Mouse (Mus musculus): ENCODE measurements at regions not wholly inside any gene's neighbourhood (a gene's known extent, or its start where the extent isn't known, plus 50 kb on each side); places are given as distances from the start of the nearest gene placed in this dataset.

DNA sequence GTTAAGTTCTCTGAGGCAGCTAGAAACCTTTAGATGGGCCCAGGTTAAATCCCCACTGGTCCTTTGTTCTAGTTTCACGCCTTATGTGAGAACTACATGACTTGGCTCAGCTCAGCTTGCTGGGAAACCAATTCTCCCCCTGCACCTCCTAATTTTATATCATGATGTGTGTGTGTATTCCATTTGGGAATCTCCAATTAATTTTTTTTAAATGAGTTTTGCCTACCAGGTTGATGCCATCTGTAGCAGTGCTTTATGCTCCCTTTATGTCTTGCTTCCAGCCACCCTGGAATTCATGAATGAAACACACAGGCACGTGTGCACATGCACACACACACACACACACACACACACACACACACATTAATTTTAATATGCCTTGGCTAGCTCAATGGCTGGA is 180.0 kb upstream of the Gli3 start:
- no peak for DNase-seq
- intact Hi-C loops (cut with DNase I), result no loop called here

DNA sequence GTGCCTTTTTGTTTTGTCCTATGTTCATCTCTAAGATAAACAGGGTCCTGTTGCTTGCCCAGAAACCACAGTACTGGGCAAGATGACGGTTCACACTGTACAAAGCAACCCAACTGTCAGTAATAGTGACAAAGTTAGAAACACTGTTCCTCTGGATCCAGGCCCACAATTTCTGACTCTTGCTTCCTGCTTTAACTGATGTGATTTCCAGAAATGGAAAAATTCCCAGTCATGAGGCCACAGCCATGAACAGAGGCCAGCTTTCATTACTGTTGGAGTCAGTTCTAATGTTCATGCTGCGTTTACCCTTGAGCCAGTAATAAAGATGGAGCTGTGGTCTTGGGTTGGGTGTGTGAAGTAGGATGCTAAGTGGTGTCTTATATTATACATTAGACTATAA is 164.6 kb upstream of the Gli3 start:
- DNase-seq, result peak; percentile 1
- intact Hi-C loops (cut with DNase I), result no loop called here

DNA sequence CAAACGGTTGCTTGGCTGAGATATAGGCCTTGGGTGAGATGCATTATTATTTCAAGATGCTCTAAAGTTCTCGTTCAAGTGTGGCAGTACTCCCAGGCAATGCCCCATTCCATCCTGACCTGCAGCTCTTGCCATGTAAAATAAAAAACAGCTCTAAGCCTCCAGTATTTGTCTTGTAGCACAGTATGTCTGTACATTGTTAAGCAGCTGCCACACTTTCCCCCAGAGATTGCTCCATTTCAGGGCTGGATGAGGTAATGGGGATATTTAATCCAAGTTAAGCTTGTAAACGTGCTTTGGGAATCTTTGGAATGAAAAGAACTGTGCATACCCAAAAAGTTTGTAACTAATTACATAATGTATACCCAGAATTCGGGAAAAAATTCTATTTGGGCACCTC is 137.6 kb upstream of the Gli3 start:
- no peak for DNase-seq
- intact Hi-C loops (cut with DNase I), result no loop called here

DNA sequence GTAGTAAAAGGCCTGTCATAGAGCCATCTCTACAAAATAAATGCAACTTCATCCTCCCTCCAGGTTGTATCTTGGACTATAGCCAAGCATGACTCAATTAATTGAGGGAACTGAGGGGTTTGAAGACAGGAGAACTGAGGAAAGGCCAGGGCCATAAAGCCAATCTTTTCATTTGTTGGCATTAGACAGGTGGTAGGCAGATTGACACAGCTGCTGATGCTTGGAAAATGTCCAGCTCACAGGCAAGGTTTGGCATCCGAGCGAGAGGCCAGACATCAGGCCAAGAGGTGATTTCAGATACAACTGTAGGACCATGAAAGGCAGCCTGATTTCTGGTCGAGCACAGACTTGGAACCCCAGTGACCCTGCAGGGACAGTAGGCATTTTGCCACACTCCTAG is 136.9 kb upstream of the Gli3 start:
- peak; percentile 42 for DNase-seq
- intact Hi-C loops (cut with DNase I), result no loop called here

DNA sequence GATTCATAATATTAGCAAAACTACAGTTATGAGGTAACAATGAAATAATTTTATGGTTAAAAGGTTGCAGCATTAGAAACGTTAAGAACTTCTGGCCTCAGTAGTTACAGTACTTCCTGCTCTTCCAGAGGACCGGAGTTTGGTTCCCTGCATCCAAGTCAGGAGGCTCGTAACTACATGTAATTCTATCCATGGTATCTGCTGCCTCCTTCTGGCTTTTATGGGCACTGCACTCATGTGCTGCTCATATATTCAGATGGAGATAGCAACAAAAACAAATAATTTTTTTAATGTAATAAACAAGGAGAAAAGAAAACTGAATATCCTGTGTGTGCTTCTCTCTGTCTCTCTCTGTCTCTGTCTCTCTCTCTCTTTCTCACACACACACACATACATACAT is 133.5 kb upstream of the Gli3 start:
- intact Hi-C loops (cut with DNase I), result no loop called here
- DNase-seq, result no peak

DNA sequence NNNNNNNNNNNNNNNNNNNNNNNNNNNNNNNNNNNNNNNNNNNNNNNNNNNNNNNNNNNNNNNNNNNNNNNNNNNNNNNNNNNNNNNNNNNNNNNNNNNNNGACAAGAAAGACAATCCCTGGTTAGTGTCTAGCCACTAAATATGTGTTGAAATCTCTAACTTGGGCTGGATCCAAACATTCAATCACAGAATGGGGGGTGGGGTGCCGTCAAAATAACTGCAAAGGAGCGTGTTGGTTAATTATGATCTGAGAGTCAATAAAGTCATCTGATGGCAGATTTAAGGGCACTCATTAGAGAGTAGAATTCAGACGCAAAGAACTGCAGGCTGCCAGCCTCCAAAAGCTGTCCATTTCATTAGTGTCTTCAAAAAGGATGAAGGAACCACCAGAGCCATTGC is 119.6 kb upstream of the Gli3 start:
- intact Hi-C loops (cut with DNase I), result no loop called here
- DNase-seq, result no peak

DNA sequence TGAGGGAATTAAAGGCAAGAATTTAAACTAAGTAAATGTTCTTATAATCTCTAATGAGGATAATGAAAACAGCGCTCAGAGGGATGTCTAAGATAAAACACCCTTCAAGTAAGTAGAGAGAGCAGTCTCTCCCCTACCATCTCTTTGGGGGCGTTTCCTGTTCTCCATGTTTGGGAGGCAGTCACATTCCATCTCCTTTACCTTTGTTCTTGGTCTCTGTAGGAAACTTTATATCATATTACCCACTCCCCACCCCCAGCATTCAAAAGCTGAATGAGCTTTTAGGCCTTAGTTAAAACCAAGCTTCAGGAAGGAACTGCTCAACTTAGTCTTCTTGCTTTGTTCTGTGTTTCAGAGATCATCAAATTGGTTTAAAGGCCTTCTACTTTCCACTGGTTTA is 116.2 kb upstream of the Gli3 start:
- DNase-seq, result no peak
- intact Hi-C loops (cut with DNase I), result no loop called here

DNA sequence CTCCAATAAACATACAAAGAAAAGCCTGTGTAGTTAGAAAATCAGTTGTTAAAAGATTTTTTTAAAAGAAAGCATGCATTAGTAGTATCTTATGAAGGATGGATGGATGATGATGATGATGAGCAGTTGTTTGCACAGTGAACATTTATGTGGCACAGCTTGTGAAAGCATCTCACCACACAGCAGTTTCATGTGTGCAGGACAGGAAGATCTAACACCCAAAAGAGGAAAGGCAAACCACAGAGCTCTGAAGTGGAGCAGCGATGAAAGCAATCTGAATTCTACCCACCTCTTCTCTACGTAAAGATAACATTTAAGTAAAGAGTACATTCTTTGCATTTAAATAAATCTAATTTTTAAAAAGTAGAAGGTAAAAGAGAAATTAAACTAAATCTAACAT is 96.6 kb upstream of the Gli3 start:
- intact Hi-C loops (cut with DNase I), result no loop called here
- no peak for DNase-seq

DNA sequence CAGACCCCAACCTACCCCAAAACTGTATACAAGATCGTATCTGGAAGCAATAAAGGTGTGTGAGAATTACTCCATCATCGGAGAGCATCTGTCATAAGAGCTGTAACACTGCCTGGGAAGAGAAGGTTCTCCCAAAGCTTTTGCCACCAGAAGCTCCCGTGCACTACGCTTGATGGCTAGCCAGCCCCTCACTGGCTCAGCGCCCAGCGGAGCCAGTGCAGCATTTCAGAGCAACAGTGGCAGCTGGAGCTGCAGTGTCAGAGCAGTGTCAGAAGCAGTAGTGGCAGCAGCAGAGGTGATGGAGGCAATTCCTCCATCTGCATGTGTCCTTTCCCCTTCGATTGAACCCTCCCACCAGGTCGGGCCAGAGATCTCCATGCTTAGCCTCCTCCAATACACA is 83.0 kb upstream of the Gli3 start:
- DNase-seq, result peak; percentile 62
- intact Hi-C loops (cut with DNase I), result no loop called here

DNA sequence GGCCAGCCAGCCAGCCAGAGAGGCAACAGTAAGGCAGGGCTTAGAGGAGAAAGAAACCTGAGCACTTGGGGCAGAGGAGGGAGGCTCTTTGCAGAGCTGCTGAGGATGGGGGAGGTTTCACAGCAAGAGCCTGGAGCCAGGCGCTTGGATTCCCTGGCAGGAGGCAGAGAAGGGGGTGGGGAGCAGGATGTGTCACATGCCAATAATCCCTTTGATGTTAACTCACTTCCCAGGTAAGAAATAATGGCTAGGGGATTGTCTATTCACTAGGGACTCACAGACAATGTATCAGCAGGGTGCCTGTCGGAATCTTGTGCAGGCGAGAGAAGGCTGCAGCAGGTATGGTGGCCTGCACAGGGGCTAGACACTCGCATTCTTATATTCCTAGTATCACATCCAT is 67.8 kb upstream of the Gli3 start:
- intact Hi-C loops (cut with DNase I), result no loop called here
- no peak for DNase-seq

DNA sequence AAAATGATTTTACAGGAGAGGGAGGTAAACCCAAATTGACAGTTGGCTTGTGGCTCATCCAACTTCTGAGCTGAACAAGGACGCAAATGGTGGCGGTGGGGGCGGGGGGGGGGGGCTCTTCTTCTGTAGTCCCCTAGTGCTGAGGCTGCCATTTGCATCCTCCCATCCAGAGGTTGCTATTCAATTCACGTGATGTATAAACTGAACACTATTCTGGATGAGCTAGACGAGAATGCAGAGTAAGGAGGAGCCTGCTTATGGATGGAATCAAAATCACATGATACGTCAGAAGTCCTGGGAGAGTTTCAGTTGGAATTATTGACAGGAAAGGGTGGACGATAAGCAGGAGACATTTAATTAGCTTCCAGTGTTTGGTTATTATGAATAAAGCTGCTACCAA is 67.3 kb upstream of the Gli3 start:
- DNase-seq, result no peak
- intact Hi-C loops (cut with DNase I), result no loop called here

DNA sequence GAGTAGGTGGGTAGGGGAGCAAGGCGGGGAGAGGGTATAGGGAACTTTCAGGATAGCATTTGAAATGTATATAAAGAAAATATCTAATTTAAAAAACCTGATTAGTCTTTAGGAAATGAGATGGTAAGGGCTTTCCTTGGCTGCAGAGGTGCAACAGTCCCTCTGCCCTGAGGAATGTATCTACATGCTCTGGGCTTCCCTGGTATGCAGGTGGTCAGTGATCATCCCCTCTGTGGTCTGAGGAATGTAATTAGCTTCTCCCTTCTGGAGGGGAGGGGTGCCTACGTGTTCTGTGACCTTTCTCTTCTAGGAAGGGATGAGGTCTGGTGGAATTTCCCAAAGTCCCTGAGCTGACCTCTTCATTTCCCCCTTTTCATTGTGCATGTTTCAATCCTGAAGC is 64.4 kb upstream of the Gli3 start:
- no peak for DNase-seq
- intact Hi-C loops (cut with DNase I), result no loop called here
